Mouse (Mus musculus): ENCODE results near the gene Oas3. TPM values are rescaled to one million over a fixed set of nuclear protein-coding genes. Genes with fewer than 3 reads are reported as not detected.

The Oas3 gene
- polyA plus RNA-seq, 1 experiment from 2014 or later = 0.07 TPM

- Histone ChIP-seq H3K4me2 (no peak overlapping the region), H3K27me3 (ENCODE audit: insufficient read depth, low read length) (no peaks in the 10 kb centered on the region), H3K27ac (ENCODE audit: low read depth) (no peak overlapping the region), H3K4me3 (ENCODE audit: low read depth, low read length) (no peak overlapping the region), H3K9me3 (ENCODE audit: low read depth, low read length) (no peaks in the 10 kb centered on the region), H3K9ac (no peak overlapping the region), H3K36me3 (ENCODE audit: insufficient read depth) (no peaks in the 10 kb centered on the region), H3K4me1 (ENCODE audit: insufficient read depth) (no peaks in the 10 kb centered on the region)
- peak; percentile 4 for DNase-seq
- WGBS = 20% methylated on average over 3 of the region's 3 CpGs
- no peak for TF ChIP-seq CTCF (IDR thresholded peaks at IDR 0.05; ENCODE audit: low read depth)
- no peak for ATAC-seq (ENCODE audit: insufficient read depth)
Measured at GRCm38 (mm10) chr5:120779922-120780321, 2.5 kb upstream of the Oas3 start.

GRCm38 (mm10) chr5:120778941-120779340, 1.5 kb upstream of the Oas3 start:
- Histone ChIP-seq H3K9me3 (ENCODE audit: low read depth, low read length) (no peaks in the 10 kb centered on the region), H3K27me3 (ENCODE audit: insufficient read depth, low read length) (no peaks in the 10 kb centered on the region), H3K4me2 (no peak overlapping the region), H3K4me1 (ENCODE audit: insufficient read depth) (no peaks in the 10 kb centered on the region), H3K36me3 (ENCODE audit: insufficient read depth) (no peaks in the 10 kb centered on the region), H3K4me3 (ENCODE audit: low read depth, low read length) (no peak overlapping the region), H3K27ac (ENCODE audit: low read depth) (no peak overlapping the region), H3K9ac (no peak overlapping the region)
- no peak for ATAC-seq (ENCODE audit: insufficient read depth)
- 42% methylated on average over 2 of the region's 2 CpGs for WGBS
- no peak for DNase-seq
- TF ChIP-seq CTCF (IDR thresholded peaks at IDR 0.05; ENCODE audit: low read depth) = no peak

DNA sequence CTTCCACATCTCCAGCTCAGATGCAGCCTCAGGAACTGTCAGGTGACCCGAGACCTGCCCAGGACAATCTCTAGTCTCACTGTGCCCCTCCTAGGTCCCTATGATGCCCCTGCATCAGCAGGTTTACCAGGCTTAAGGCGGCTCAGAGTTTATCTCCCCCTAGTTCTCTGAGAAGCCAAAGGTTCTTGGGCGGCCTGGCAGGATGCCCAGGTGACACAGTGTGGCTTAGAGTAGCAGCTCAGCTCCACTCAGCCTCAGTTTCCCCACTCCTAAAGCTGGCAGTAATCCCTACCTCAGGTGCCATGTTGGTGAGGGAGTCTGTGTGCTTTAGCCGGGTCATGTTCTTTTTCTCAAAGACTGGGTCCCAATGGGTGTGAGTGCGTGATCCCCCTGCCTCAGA, 660 bp downstream of the Oas3 start:
- Histone ChIP-seq H3K27ac (ENCODE audit: low read depth) (no peak overlapping the region), H3K4me1 (ENCODE audit: insufficient read depth) (no peaks in the 10 kb centered on the region), H3K9ac (no peak overlapping the region), H3K36me3 (ENCODE audit: insufficient read depth) (no peaks in the 10 kb centered on the region), H3K4me3 (ENCODE audit: low read depth, low read length) (no peak overlapping the region), H3K4me2 (no peak overlapping the region), H3K27me3 (ENCODE audit: insufficient read depth, low read length) (no peaks in the 10 kb centered on the region), H3K9me3 (ENCODE audit: low read depth, low read length) (no peaks in the 10 kb centered on the region)
- ATAC-seq (ENCODE audit: insufficient read depth) (no peak), DNase-seq (no peak)
- no peak for TF ChIP-seq CTCF (IDR thresholded peaks at IDR 0.05; ENCODE audit: low read depth)
- 66% methylated on average over 5 of the region's 5 CpGs for WGBS

DNA sequence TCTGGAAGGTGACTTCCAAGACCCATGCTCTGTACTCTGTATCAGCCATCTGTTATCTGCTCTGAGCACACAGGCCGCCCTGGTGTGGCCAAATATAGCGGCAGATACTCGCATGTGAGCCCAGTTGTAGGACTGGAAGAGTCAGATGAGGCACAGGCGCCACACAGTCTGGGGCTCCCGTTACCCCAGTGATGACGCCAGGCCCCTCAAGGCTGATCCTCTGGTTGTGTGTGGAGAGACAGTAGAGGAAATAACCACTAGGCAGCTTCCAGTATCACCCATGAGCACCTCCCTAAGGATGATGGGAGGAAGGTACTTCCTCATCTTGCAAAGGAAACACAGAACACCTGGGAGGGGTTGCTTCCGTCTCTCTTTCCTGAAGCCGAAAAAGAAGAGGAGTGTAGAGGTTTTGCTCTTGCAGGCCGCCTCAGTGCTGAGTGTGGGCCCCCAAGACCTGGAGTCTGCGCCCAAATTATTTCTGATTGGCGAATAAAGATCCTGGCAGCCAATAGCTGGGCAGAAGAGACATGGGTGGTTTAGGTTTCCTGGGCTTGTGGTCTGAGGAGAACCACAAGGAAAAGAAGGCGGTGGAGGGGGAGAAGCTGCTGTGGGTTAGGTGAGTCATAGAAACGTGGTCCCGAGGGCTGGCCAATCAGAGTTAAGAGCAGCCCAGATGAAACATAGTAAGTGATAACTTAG, 2.0 kb downstream of the Oas3 start:
- Histone ChIP-seq H3K4me3 (ENCODE audit: low read depth, low read length) (no peak overlapping the region), H3K4me1 (ENCODE audit: insufficient read depth) (no peaks in the 10 kb centered on the region), H3K9ac (no peak overlapping the region), H3K4me2 (no peak overlapping the region), H3K27ac (ENCODE audit: low read depth) (no peak overlapping the region), H3K27me3 (ENCODE audit: insufficient read depth, low read length) (no peaks in the 10 kb centered on the region), H3K36me3 (ENCODE audit: insufficient read depth) (no peaks in the 10 kb centered on the region), H3K9me3 (ENCODE audit: low read depth, low read length) (no peaks in the 10 kb centered on the region)
- no peak for DNase-seq
- TF ChIP-seq CTCF (IDR thresholded peaks at IDR 0.05; ENCODE audit: low read depth) = no peak
- WGBS = 66% methylated on average over 14 of the region's 14 CpGs
- no peak for ATAC-seq (ENCODE audit: insufficient read depth)

DNA sequence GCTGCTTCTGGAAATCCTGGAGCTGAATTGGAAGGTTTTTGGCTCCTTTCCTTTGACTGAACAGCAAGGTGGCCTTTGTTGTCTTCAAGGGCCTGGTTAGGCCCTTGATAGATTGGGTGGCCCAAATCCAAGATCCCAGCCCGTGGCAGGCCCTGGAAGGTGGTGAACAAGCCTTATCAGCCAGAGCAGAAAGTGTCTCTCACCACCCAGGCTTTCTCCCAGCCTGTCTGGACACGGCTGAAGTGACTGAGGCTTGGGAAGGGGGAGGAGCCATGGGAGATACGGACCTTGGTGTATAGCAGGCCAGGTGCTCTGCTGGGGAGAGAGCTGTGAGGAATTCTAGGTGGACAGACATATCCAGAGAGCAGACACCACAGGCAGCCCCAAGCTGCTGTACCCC, 8.1 kb downstream of the Oas3 start:
- H3K9ac ChIP-seq = no peak overlapping the region
- no peak overlapping the region for H3K4me3 ChIP-seq (ENCODE audit: low read depth, low read length)
- WGBS = 54% methylated on average over 3 of the region's 3 CpGs
- DNase-seq = no peak
- no peak overlapping the region for H3K27ac ChIP-seq (ENCODE audit: low read depth)
- no peaks in the 10 kb centered on the region for H3K27me3 ChIP-seq (ENCODE audit: insufficient read depth, low read length)
- H3K4me2 ChIP-seq = no peak overlapping the region
- H3K36me3 ChIP-seq (ENCODE audit: insufficient read depth) = no peaks in the 10 kb centered on the region
- ATAC-seq (ENCODE audit: insufficient read depth) = no peak
- no peaks in the 10 kb centered on the region for H3K4me1 ChIP-seq (ENCODE audit: insufficient read depth)
- H3K9me3 ChIP-seq (ENCODE audit: low read depth, low read length) = no peaks in the 10 kb centered on the region
- no peak for TF ChIP-seq CTCF (IDR thresholded peaks at IDR 0.05; ENCODE audit: low read depth)

- H3K4me2 ChIP-seq = no peak overlapping the region
- H3K9me3 ChIP-seq (ENCODE audit: low read depth, low read length) = no peaks in the 10 kb centered on the region
- DNase-seq (no peak), ATAC-seq (ENCODE audit: insufficient read depth) (no peak)
- no peak overlapping the region for H3K4me3 ChIP-seq (ENCODE audit: low read depth, low read length)
- H3K9ac ChIP-seq = no peak overlapping the region
- no peak overlapping the region for H3K27ac ChIP-seq (ENCODE audit: low read depth)
- H3K27me3 ChIP-seq (ENCODE audit: insufficient read depth, low read length) = no peaks in the 10 kb centered on the region
- H3K36me3 ChIP-seq (ENCODE audit: insufficient read depth) = no peaks in the 10 kb centered on the region
- no peak for TF ChIP-seq CTCF (IDR thresholded peaks at IDR 0.05; ENCODE audit: low read depth)
- no peaks in the 10 kb centered on the region for H3K4me1 ChIP-seq (ENCODE audit: insufficient read depth)
- 72% methylated on average over 8 of the region's 8 CpGs for WGBS
Measured at GRCm38 (mm10) chr5:120765010-120765409, 12.5 kb downstream of the Oas3 start.

GRCm38 (mm10) chr5:120761901-120762300, 15.6 kb downstream of the Oas3 start:
- Histone ChIP-seq H3K36me3 (ENCODE audit: insufficient read depth) (no peaks in the 10 kb centered on the region), H3K27ac (ENCODE audit: low read depth) (no peak overlapping the region), H3K9me3 (ENCODE audit: low read depth, low read length) (no peaks in the 10 kb centered on the region), H3K4me2 (no peak overlapping the region), H3K9ac (no peak overlapping the region), H3K27me3 (ENCODE audit: insufficient read depth, low read length) (no peaks in the 10 kb centered on the region), H3K4me3 (ENCODE audit: low read depth, low read length) (no peak overlapping the region), H3K4me1 (ENCODE audit: insufficient read depth) (no peaks in the 10 kb centered on the region)
- WGBS = 26% methylated on average over 6 of the region's 6 CpGs
- TF ChIP-seq CTCF (IDR thresholded peaks at IDR 0.05; ENCODE audit: low read depth) = no peak
- ATAC-seq (ENCODE audit: insufficient read depth) (no peak), DNase-seq (peak; percentile 30)

All from lung, embryonic 14.5 days (tissue).